Mouse (Mus musculus): ENCODE measurements around the gene Stard13. TPM values are rescaled to one million over a fixed set of nuclear protein-coding genes. Genes with fewer than 3 reads are reported as not detected.
A peak's percentile ranks its signal among the peaks of the same experiment; 100 is the strongest.

Stard13 gene
- polyA plus RNA-seq, 1 experiment from 2014 or later = 9.0 TPM

GRCm38 (mm10) chr5:151155247-151155646, 78.4 kb downstream of the Stard13 start:
- WGBS = 55% methylated on average over 1 of the region's 1 CpGs

GRCm38 (mm10) chr5:151154780-151155179, 78.9 kb downstream of the Stard13 start:
- H3K4me3 ChIP-seq (replicated peaks) = no peak overlapping the region
- no peaks in the 10 kb centered on the region for H3K36me3 ChIP-seq
- 0 out of 2 replicates have a peak overlapping the region, but pooled peaks have one; percentile 39 for H3K27ac ChIP-seq (replicated peaks)
- H3K9ac ChIP-seq = no peak overlapping the region
- no peaks in the 10 kb centered on the region for H3K9me3 ChIP-seq (replicated peaks)
- WGBS = 22% methylated on average over 3 of the region's 3 CpGs
- peaks cover 15% of the 10 kb centered on the region; the same call in 1 of the 2 replicates for H3K4me1 ChIP-seq
- no peaks in the 10 kb centered on the region for H3K27me3 ChIP-seq
- H3K4me2 ChIP-seq (replicated peaks) = no peak overlapping the region
- ATAC-seq (ENCODE audit: insufficient number of reproducible peaks, low FRiP score, low TSS enrichment, low read depth) = peak; percentile 51; the same call in 1 of the 2 replicates

More at GRCm38 (mm10) chr5:151155247-151155646, 78.4 kb downstream of the Stard13 start:
- Histone ChIP-seq H3K27ac (replicated peaks) (0 out of 2 replicates have a peak overlapping the region, but pooled peaks have one; percentile 39), H3K4me1 (peaks cover 15% of the 10 kb centered on the region; the same call in 1 of the 2 replicates), H3K27me3 (no peaks in the 10 kb centered on the region), H3K9me3 (replicated peaks) (no peaks in the 10 kb centered on the region), H3K36me3 (no peaks in the 10 kb centered on the region), H3K9ac (no peak overlapping the region), H3K4me2 (replicated peaks) (no peak overlapping the region), H3K4me3 (replicated peaks) (no peak overlapping the region)
- no peak for ATAC-seq (ENCODE audit: insufficient number of reproducible peaks, low FRiP score, low TSS enrichment, low read depth)

- Histone ChIP-seq H3K36me3 (no peaks in the 10 kb centered on the region), H3K4me2 (replicated peaks) (no peak overlapping the region), H3K4me3 (replicated peaks) (no peak overlapping the region), H3K9ac (no peak overlapping the region), H3K4me1 (peaks cover 15% of the 10 kb centered on the region; the same call in 1 of the 2 replicates), H3K9me3 (replicated peaks) (no peaks in the 10 kb centered on the region), H3K27me3 (no peaks in the 10 kb centered on the region), H3K27ac (replicated peaks) (no peak overlapping the region)
- 47% methylated on average over 4 of the region's 4 CpGs for whole genome bisulfite sequencing
- no peak for ATAC-seq (ENCODE audit: insufficient number of reproducible peaks, low FRiP score, low TSS enrichment, low read depth)
Measured at GRCm38 (mm10) chr5:151154030-151154429, 79.6 kb downstream of the Stard13 start.

GRCm38 (mm10) chr5:151151549-151151948, 82.1 kb downstream of the Stard13 start:
- Histone ChIP-seq H3K36me3 (no peaks in the 10 kb centered on the region), H3K9me3 (replicated peaks) (no peaks in the 10 kb centered on the region), H3K27me3 (no peaks in the 10 kb centered on the region), H3K4me3 (replicated peaks) (no peak overlapping the region), H3K4me1 (peaks cover 15% of the 10 kb centered on the region; the same call in 1 of the 2 replicates), H3K27ac (replicated peaks) (no peak overlapping the region), H3K4me2 (replicated peaks) (no peak overlapping the region), H3K9ac (no peak overlapping the region)
- 85% methylated on average over 9 of the region's 9 CpGs for WGBS
- no peak for ATAC-seq (ENCODE audit: insufficient number of reproducible peaks, low FRiP score, low TSS enrichment, low read depth)

- no peaks in the 10 kb centered on the region for H3K36me3 ChIP-seq
- ATAC-seq (ENCODE audit: insufficient number of reproducible peaks, low FRiP score, low TSS enrichment, low read depth) = no peak
- H3K4me3 ChIP-seq (replicated peaks) = no peak overlapping the region
- H3K27me3 ChIP-seq = no peaks in the 10 kb centered on the region
- H3K4me2 ChIP-seq (replicated peaks) = no peak overlapping the region
- no peaks in the 10 kb centered on the region for H3K9me3 ChIP-seq (replicated peaks)
- 26% methylated on average over 8 of the region's 8 CpGs for WGBS
- no peak overlapping the region for H3K27ac ChIP-seq (replicated peaks)
- peaks cover 2% of the 10 kb centered on the region; the same call in 1 of the 2 replicates for H3K4me1 ChIP-seq
- no peak overlapping the region for H3K9ac ChIP-seq
Measured at GRCm38 (mm10) chr5:151149509-151149908, 84.1 kb downstream of the Stard13 start.

GRCm38 (mm10) chr5:151148079-151148478, 85.6 kb downstream of the Stard13 start:
- Histone ChIP-seq H3K9me3 (replicated peaks) (no peaks in the 10 kb centered on the region), H3K27ac (replicated peaks) (no peak overlapping the region), H3K4me3 (replicated peaks) (no peak overlapping the region), H3K9ac (no peak overlapping the region), H3K4me2 (replicated peaks) (no peak overlapping the region), H3K27me3 (no peaks in the 10 kb centered on the region), H3K36me3 (no peaks in the 10 kb centered on the region), H3K4me1 (peaks cover 11% of the 10 kb centered on the region)
- WGBS = 76% methylated on average over 4 of the region's 4 CpGs
- ATAC-seq (ENCODE audit: insufficient number of reproducible peaks, low FRiP score, low TSS enrichment, low read depth) = no peak

GRCm38 (mm10) chr5:151145807-151146206, 87.8 kb downstream of the Stard13 start:
- H3K27ac ChIP-seq (replicated peaks) = no peak overlapping the region
- peaks cover 27% of the 10 kb centered on the region for H3K4me1 ChIP-seq
- no peak overlapping the region for H3K4me3 ChIP-seq (replicated peaks)
- H3K4me2 ChIP-seq (replicated peaks) = no peak overlapping the region
- no peaks in the 10 kb centered on the region for H3K27me3 ChIP-seq
- no peaks in the 10 kb centered on the region for H3K9me3 ChIP-seq (replicated peaks)
- H3K9ac ChIP-seq = no peak overlapping the region
- no peak for ATAC-seq (ENCODE audit: insufficient number of reproducible peaks, low FRiP score, low TSS enrichment, low read depth)
- no peaks in the 10 kb centered on the region for H3K36me3 ChIP-seq
- 85% methylated on average over 5 of the region's 5 CpGs for WGBS

GRCm38 (mm10) chr5:151143955-151144354, 89.7 kb downstream of the Stard13 start:
- ATAC-seq (ENCODE audit: insufficient number of reproducible peaks, low FRiP score, low TSS enrichment, low read depth) = no peak
- 67% methylated on average over 5 of the region's 5 CpGs for WGBS

GRCm38 (mm10) chr5:151142671-151143601, 90.7 kb downstream of the Stard13 start:
- Histone ChIP-seq H3K9me3 (replicated peaks) (no peaks in the 10 kb centered on the region), H3K27me3 (no peaks in the 10 kb centered on the region), H3K36me3 (no peaks in the 10 kb centered on the region), H3K4me2 (replicated peaks) (no peak overlapping the region), H3K9ac (no peak overlapping the region), H3K4me1 (peaks cover 27% of the 10 kb centered on the region), H3K27ac (replicated peaks) (peak overlapping the region; percentile 66), H3K4me3 (replicated peaks) (no peak overlapping the region)
- no peak for ATAC-seq (ENCODE audit: insufficient number of reproducible peaks, low FRiP score, low TSS enrichment, low read depth)
- WGBS = 25% methylated on average over 11 of the region's 11 CpGs

More at GRCm38 (mm10) chr5:151143955-151144354, 89.7 kb downstream of the Stard13 start:
- peaks cover 27% of the 10 kb centered on the region for H3K4me1 ChIP-seq
- no peaks in the 10 kb centered on the region for H3K36me3 ChIP-seq
- no peaks in the 10 kb centered on the region for H3K9me3 ChIP-seq (replicated peaks)
- no peak overlapping the region for H3K4me3 ChIP-seq (replicated peaks)
- no peak overlapping the region for H3K27ac ChIP-seq (replicated peaks)
- H3K9ac ChIP-seq = no peak overlapping the region
- no peak overlapping the region for H3K4me2 ChIP-seq (replicated peaks)
- no peaks in the 10 kb centered on the region for H3K27me3 ChIP-seq

GRCm38 (mm10) chr5:151142241-151142640, 91.4 kb downstream of the Stard13 start:
- Histone ChIP-seq H3K4me2 (replicated peaks) (no peak overlapping the region), H3K27me3 (no peaks in the 10 kb centered on the region), H3K27ac (replicated peaks) (peak overlapping the region; percentile 66)

GRCm38 (mm10) chr5:151137901-151138300, 95.7 kb downstream of the Stard13 start:
- 76% methylated on average over 5 of the region's 5 CpGs for WGBS
- H3K9me3 ChIP-seq (replicated peaks) = no peaks in the 10 kb centered on the region

More at GRCm38 (mm10) chr5:151142241-151142640, 91.4 kb downstream of the Stard13 start:
- Histone ChIP-seq H3K4me3 (replicated peaks) (no peak overlapping the region), H3K9me3 (replicated peaks) (no peaks in the 10 kb centered on the region), H3K9ac (no peak overlapping the region), H3K4me1 (peaks cover 27% of the 10 kb centered on the region), H3K36me3 (no peaks in the 10 kb centered on the region)
- ATAC-seq (ENCODE audit: insufficient number of reproducible peaks, low FRiP score, low TSS enrichment, low read depth) = no peak
- WGBS = 37% methylated on average over 5 of the region's 5 CpGs

More at GRCm38 (mm10) chr5:151137901-151138300, 95.7 kb downstream of the Stard13 start:
- Histone ChIP-seq H3K4me1 (peaks cover 31% of the 10 kb centered on the region), H3K4me2 (replicated peaks) (no peak overlapping the region), H3K36me3 (no peaks in the 10 kb centered on the region), H3K27me3 (no peaks in the 10 kb centered on the region), H3K27ac (replicated peaks) (no peak overlapping the region), H3K9ac (no peak overlapping the region), H3K4me3 (replicated peaks) (no peak overlapping the region)
- ATAC-seq (ENCODE audit: insufficient number of reproducible peaks, low FRiP score, low TSS enrichment, low read depth) = no peak

Measured in embryonic facial prominence, embryonic 15.5 days (tissue).